21 mouse cellular contexts compared by ENCODE assay signal in the genomic region with DNA sequence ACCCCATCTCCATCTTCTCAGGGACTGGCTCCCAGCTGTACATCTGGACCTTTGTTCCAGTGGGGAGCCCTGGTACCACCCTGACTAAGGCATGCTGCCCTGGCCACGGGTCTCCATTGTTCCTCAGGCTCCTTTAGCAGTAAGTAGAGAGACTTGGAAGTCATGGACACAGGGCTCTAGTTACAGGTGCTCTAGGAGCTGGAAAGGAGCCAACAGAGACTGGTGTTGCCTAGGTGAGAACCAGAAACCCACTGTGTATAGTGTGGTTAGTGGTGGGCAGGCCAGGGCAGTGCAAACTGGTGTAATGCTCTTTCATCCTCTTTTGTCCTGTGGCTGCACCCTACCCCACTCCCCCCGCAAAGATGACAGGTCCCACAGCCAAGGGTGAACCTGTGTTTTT. TPM values are rescaled to one million over a fixed set of nuclear protein-coding genes. Genes with fewer than 3 reads are reported as not detected.
DNase-seq lines count a peak whose midpoint lies in the region; ATAC-seq and TF ChIP-seq lines count a peak whose summit lies in the region.
"Had no signal": no experiment of that assay in that cellular context is flagged by ENCODE, and none has a peak within 500 bp of the region (broad histone marks: within the 10 kb centered on the region; RNA-seq: fewer than 3 reads in every experiment).

No protein-coding gene starts in this region.

- no peak overlapping the region for H3K4me2 ChIP-seq in forebrain, embryonic 11.5 days (ENCODE audit: low read depth, low read length, severe bottlenecking)
- H3K4me2 ChIP-seq in forebrain, embryonic 15.5 days (replicated peaks), result no peak overlapping the region
- H3K4me2 ChIP-seq in hindbrain, embryonic 13.5 days, result no peak overlapping the region
- H3K4me2 ChIP-seq in hindbrain, embryonic 12.5 days (replicated peaks), result no peak overlapping the region
- no peak overlapping the region for H3K4me2 ChIP-seq in lung, embryonic 14.5 days
- H3K4me2 ChIP-seq: embryonic facial prominence, embryonic 12.5 days; forebrain, embryonic 13.5 days had no signal

- no peak overlapping the region for H3K9ac ChIP-seq in forebrain, embryonic 11.5 days (ENCODE audit: low read length)
- H3K9ac ChIP-seq in forebrain, embryonic 15.5 days (replicated peaks), result no peak overlapping the region
- H3K9ac ChIP-seq in hindbrain, embryonic 13.5 days, result no peak overlapping the region
- H3K9ac ChIP-seq in hindbrain, embryonic 12.5 days, result no peak overlapping the region
- no peak overlapping the region for H3K9ac ChIP-seq in lung, embryonic 14.5 days
- H3K9ac ChIP-seq: embryonic facial prominence, embryonic 12.5 days; forebrain, embryonic 13.5 days had no signal

- H3K36me3 ChIP-seq in forebrain, embryonic 11.5 days (ENCODE audit: control insufficient read depth, insufficient read depth, low read length), result peaks cover 6% of the 10 kb centered on the region; the same call in 1 of the 2 replicates
- H3K36me3 ChIP-seq in forebrain, embryonic 15.5 days, result peaks cover 95% of the 10 kb centered on the region
- H3K36me3 ChIP-seq in hindbrain, embryonic 13.5 days, result peaks cover 100% of the 10 kb centered on the region
- peaks cover 96% of the 10 kb centered on the region for H3K36me3 ChIP-seq in hindbrain, embryonic 12.5 days
- no peaks in the 10 kb centered on the region for H3K36me3 ChIP-seq in lung, embryonic 14.5 days (ENCODE audit: insufficient read depth)
- H3K36me3 ChIP-seq: embryonic facial prominence, embryonic 12.5 days had no signal

- no peak for DNase-seq in forebrain, embryonic 11.5 days (ENCODE audit: low spot score)
- DNase-seq in lung, embryonic 14.5 days, result peak; percentile 37
- no peak for DNase-seq in lung, postnatal 14 days
- no peak for DNase-seq in left cerebral cortex, postnatal 14 days (ENCODE audit: low spot score in 2 of 2)
- DNase-seq: adrenal gland, adult 2 months; adrenal gland, postnatal 10 days; adrenal gland, postnatal 25 days; cerebellum, adult 11 months; cerebellum, adult 18-20 months; cerebellum, adult 8-10 months; cerebellum, adult 9-11 months; cerebellum, postnatal 14 days; cerebellum, postnatal 36 days; embryo, embryonic 11 days had no signal

- no peaks in the 10 kb centered on the region for H3K27me3 ChIP-seq in forebrain, embryonic 11.5 days (ENCODE audit: control insufficient read depth, insufficient read depth, low read length)
- no peaks in the 10 kb centered on the region for H3K27me3 ChIP-seq in forebrain, embryonic 15.5 days
- no peaks in the 10 kb centered on the region for H3K27me3 ChIP-seq in hindbrain, embryonic 13.5 days
- H3K27me3 ChIP-seq in hindbrain, embryonic 12.5 days, result no peaks in the 10 kb centered on the region
- H3K27me3 ChIP-seq in lung, embryonic 14.5 days (ENCODE audit: insufficient read depth, low read length), result no peaks in the 10 kb centered on the region
- H3K27me3 ChIP-seq: forebrain, embryonic 13.5 days had no signal

- H3K27ac ChIP-seq in forebrain, embryonic 11.5 days (ENCODE audit: low read depth, low read length), result no peak overlapping the region
- H3K27ac ChIP-seq in forebrain, embryonic 15.5 days (replicated peaks), result no peak overlapping the region
- 0 out of 2 replicates have a peak overlapping the region, but pooled peaks have one; percentile 35 for H3K27ac ChIP-seq in hindbrain, embryonic 13.5 days
- H3K27ac ChIP-seq in hindbrain, embryonic 12.5 days, result no peak overlapping the region
- no peak overlapping the region for H3K27ac ChIP-seq in lung, embryonic 14.5 days (ENCODE audit: low read depth)
- H3K27ac ChIP-seq: embryonic facial prominence, embryonic 12.5 days; forebrain, embryonic 13.5 days had no signal

- 0 out of 2 replicates have a peak, but pooled peaks have one; percentile 29 for ATAC-seq in forebrain, embryonic 11.5 days (replicated peaks; ENCODE audit: low FRiP score)
- no peak for ATAC-seq in forebrain, embryonic 15.5 days (replicated peaks)
- ATAC-seq in hindbrain, embryonic 13.5 days (ENCODE audit: low FRiP score), result no peak
- ATAC-seq in hindbrain, embryonic 12.5 days (ENCODE audit: low FRiP score), result no peak
- no peak for ATAC-seq in lung, embryonic 14.5 days (ENCODE audit: insufficient read depth)
- ATAC-seq: forebrain, embryonic 13.5 days; forebrain, embryonic 16.5 days had no signal

- no peaks in the 10 kb centered on the region for H3K4me1 ChIP-seq in forebrain, embryonic 11.5 days (replicated peaks; ENCODE audit: control insufficient read depth, insufficient read depth, low read length)
- no peaks in the 10 kb centered on the region for H3K4me1 ChIP-seq in forebrain, embryonic 15.5 days
- H3K4me1 ChIP-seq in hindbrain, embryonic 13.5 days (replicated peaks), result peaks cover 11% of the 10 kb centered on the region; the same call in 1 of the 2 replicates
- H3K4me1 ChIP-seq in hindbrain, embryonic 12.5 days, result no peaks in the 10 kb centered on the region
- no peaks in the 10 kb centered on the region for H3K4me1 ChIP-seq in lung, embryonic 14.5 days (ENCODE audit: insufficient read depth)
- H3K4me1 ChIP-seq: embryonic facial prominence, embryonic 12.5 days; forebrain, embryonic 13.5 days had no signal

- no peaks in the 10 kb centered on the region for H3K9me3 ChIP-seq in forebrain, embryonic 11.5 days (ENCODE audit: control insufficient read depth, low read length)
- H3K9me3 ChIP-seq in forebrain, embryonic 15.5 days, result no peaks in the 10 kb centered on the region
- H3K9me3 ChIP-seq in hindbrain, embryonic 13.5 days, result no peaks in the 10 kb centered on the region
- H3K9me3 ChIP-seq in hindbrain, embryonic 12.5 days (replicated peaks), result no peaks in the 10 kb centered on the region
- no peaks in the 10 kb centered on the region for H3K9me3 ChIP-seq in lung, embryonic 14.5 days (ENCODE audit: low read depth, low read length)
- H3K9me3 ChIP-seq: embryonic facial prominence, embryonic 12.5 days; forebrain, embryonic 13.5 days had no signal

- no peak for TF ChIP-seq CTCF in lung, embryonic 14.5 days (IDR thresholded peaks at IDR 0.05; ENCODE audit: low read depth)

- 88% methylated on average over 2 of the region's 2 CpGs for WGBS in forebrain, embryonic 11.5 days
- WGBS in forebrain, embryonic 15.5 days, result 76% methylated on average over 2 of the region's 2 CpGs
- 78% methylated on average over 2 of the region's 2 CpGs for WGBS in hindbrain, embryonic 13.5 days
- WGBS in hindbrain, embryonic 12.5 days, result 85% methylated on average over 2 of the region's 2 CpGs
- 67% methylated on average over 2 of the region's 2 CpGs for WGBS in lung, embryonic 14.5 days

- intact Hi-C loops in left cerebral cortex, postnatal 14 days (cut with DNase I), result no loop called here

- H3K4me3 ChIP-seq in forebrain, embryonic 11.5 days (ENCODE audit: low read depth, low read length), result no peak overlapping the region
- H3K4me3 ChIP-seq in forebrain, embryonic 15.5 days, result no peak overlapping the region
- H3K4me3 ChIP-seq in hindbrain, embryonic 13.5 days, result no peak overlapping the region
- no peak overlapping the region for H3K4me3 ChIP-seq in hindbrain, embryonic 12.5 days
- H3K4me3 ChIP-seq in lung, embryonic 14.5 days (ENCODE audit: low read depth, low read length), result no peak overlapping the region
- H3K4me3 ChIP-seq: embryonic facial prominence, embryonic 12.5 days; forebrain, embryonic 13.5 days had no signal

RNA-seq across cellular contexts. Expression of a gene that starts 41.6 kb away (rescaled TPM):
- polyA plus RNA-seq in forebrain, embryonic 11.5 days (2014; fragmentation: Nextera tagmentation; extraction: Ambion mirVana), result 13.8 and 15.5 TPM in 2 replicates
- polyA plus RNA-seq in forebrain, embryonic 15.5 days (2015; fragmentation: Nextera tagmentation; extraction: Ambion mirVana), result 23.1 and 25.8 TPM in 2 replicates
- 22.5 and 24.5 TPM in 2 replicates for polyA plus RNA-seq in hindbrain, embryonic 13.5 days (2015; fragmentation: Nextera tagmentation; extraction: Ambion mirVana)
- polyA plus RNA-seq in hindbrain, embryonic 12.5 days (2016; fragmentation: Nextera tagmentation; extraction: Ambion mirVana), result 15.9 and 18.6 TPM in 2 replicates
- 0.81 and 0.88 TPM in 2 replicates for polyA plus RNA-seq in lung, embryonic 14.5 days (2014; fragmentation: Nextera tagmentation; extraction: Ambion mirVana)
- total RNA-seq in left cerebral cortex, postnatal 14 days (2021), result 100 to 1,000 TPM; 200 to 202 TPM
- total RNA-seq: common myeloid progenitor, adult 5-6 weeks had no signal
